Mouse (Mus musculus) lung, embryonic 16.5 days (tissue): ENCODE data around the gene Dusp28. TPM values are rescaled to one million over a fixed set of nuclear protein-coding genes. Genes with fewer than 3 reads are reported as not detected.

Experiments
- ATAC-seq: fragments of 200-750 bp; cut with Nextera tagmentation; 2 replicates; pipeline ENCODE4 v1.8.0; 2017; ENCODE audit warnings: low read depth, mild to moderate bottlenecking, moderate library complexity
- H3K27ac ChIP-seq: fragments of 300-500 bp; sonication (generic); 2 replicates; pipeline ENCODE4 v1.5.1; 2014; ENCODE audit warnings: mild to moderate bottlenecking, control low read depth, low read length
- H3K27me3 ChIP-seq: fragments of 300-500 bp; sonication (generic); 2 replicates; pipeline ENCODE4 v1.6.1; 2014; ENCODE audit warnings: low read depth, low read length, mixed read lengths; ENCODE audit not compliant: control insufficient read depth, insufficient read depth
- H3K36me3 ChIP-seq: fragments of 300-500 bp; sonication (generic); 2 replicates; pipeline ENCODE4 v1.6.1; 2014; ENCODE audit warnings: low read length; ENCODE audit not compliant: control insufficient read depth, insufficient read depth
- H3K4me1 ChIP-seq: fragments of 300-500 bp; sonication (generic); replicated peaks from 2 replicates; pipeline ENCODE4 v1.6.1; 2014; ENCODE audit warnings: low read length, mixed read lengths; ENCODE audit not compliant: control insufficient read depth, insufficient read depth
- H3K4me2 ChIP-seq: fragments of 300-500 bp; sonication (generic); 2 replicates; pipeline ENCODE4 v1.6.1; 2014; ENCODE audit warnings: low read depth, low read length, control low read depth
- H3K4me3 ChIP-seq: fragments of 300-500 bp; sonication (generic); 2 replicates; pipeline ENCODE4 v1.5.1; 2014; ENCODE audit warnings: mild to moderate bottlenecking, low read length, control low read depth
- H3K9ac ChIP-seq: fragments of 300-500 bp; sonication (generic); 2 replicates; pipeline ENCODE4 v1.6.1; 2014; ENCODE audit warnings: low read length, control low read depth
- H3K9me3 ChIP-seq: fragments of 300-500 bp; sonication (generic); 2 replicates; pipeline ENCODE4 v1.6.1; 2016; ENCODE audit warnings: low read length; ENCODE audit not compliant: control insufficient read depth
- WGBS: fragments of 180-500 bp; shearing (Covaris S2); extraction: QIAGEN DNeasy Blood & Tissue Kit; methylation state at CpG from one replicate; pipeline ENCODE4 v1.1.7; 2014; 5-methylcytosine and 5-hydroxymethylcytosine counted together
- polyA plus RNA-seq: library from polyadenylated mRNA; unstranded; fragments of >200 nt; fragmentation: Nextera tagmentation; extraction: Ambion mirVana; gene quantifications from 2 replicates; pipeline ENCODE4 v1.2.1, GENCODE M21; 2015

Gene Dusp28
- 9.8 and 11.5 TPM in 2 replicates for polyA plus RNA-seq

DNA sequence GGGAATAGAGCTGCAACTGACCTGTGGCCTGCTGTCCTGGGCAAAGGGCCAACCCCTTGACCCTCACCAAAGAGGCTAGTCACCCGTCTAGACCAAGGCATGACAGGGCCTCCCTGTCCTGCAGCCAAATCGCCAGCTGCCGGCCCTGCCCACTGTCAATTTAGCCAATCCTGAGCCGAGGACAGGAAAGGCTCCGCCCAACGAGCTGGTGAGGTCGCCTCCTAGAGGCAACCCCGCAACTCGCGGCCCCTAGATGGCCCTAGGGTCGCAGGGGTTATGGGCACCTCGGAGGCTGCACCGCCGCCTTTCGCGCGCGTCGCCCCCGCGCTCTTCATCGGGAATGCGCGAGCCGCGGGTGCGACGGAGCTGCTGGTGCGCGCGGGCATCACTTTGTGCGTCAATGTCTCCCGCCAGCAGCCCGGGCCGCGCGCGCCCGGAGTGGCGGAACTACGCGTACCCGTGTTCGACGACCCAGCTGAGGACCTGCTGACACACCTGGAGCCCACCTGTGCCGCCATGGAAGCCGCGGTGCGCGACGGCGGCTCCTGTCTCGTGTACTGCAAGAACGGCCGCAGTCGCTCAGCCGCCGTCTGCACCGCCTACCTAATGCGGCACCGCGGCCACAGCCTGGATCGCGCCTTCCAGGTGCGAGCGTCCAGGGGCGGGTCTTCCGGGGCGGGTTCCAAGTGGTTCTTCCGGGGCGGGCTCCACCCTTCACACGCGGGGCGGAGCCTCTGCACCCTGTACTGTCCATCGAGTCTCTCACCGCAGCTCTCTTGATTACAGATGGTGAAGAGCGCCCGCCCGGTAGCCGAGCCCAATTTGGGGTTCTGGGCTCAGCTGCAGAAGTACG, at the start of gene Dusp28:
Gene Dusp28, plus strand, starts transcription at position 203 of the 853 bp plus-strand sequence.
- H3K36me3 ChIP-seq = no peaks in the 10 kb centered on the region
- H3K27me3 ChIP-seq = no peaks in the 10 kb centered on the region; the same call in 1 of the 2 replicates
- under 1% methylated on average over 66 of the region's 81 CpGs for WGBS
- H3K4me1 ChIP-seq = peaks cover 28% of the 10 kb centered on the region
- peak within 1 kb of the TSS; percentile 82 for H3K4me3 ChIP-seq
- H3K9ac ChIP-seq = peak within 1 kb of the TSS; percentile 83
- peak within 1 kb of the TSS; percentile 93 for H3K27ac ChIP-seq
- peak; percentile 89 for ATAC-seq
- H3K4me2 ChIP-seq = peak within 1 kb of the TSS; percentile 87
- H3K9me3 ChIP-seq = no peaks in the 10 kb centered on the region

GRCm38 (mm10) chr1:92861503-92861902, 45.3 kb upstream of the Dusp28 start:
- Histone ChIP-seq H3K9me3 (no peaks in the 10 kb centered on the region), H3K36me3 (peaks cover 8% of the 10 kb centered on the region), H3K9ac (no peak overlapping the region), H3K4me1 (no peaks in the 10 kb centered on the region), H3K27me3 (no peaks in the 10 kb centered on the region), H3K4me2 (no peak overlapping the region), H3K27ac (no peak overlapping the region), H3K4me3 (no peak overlapping the region)
- WGBS = 60% methylated on average over 6 of the region's 6 CpGs
- no peak for ATAC-seq

GRCm38 (mm10) chr1:92863268-92863667, 43.5 kb upstream of the Dusp28 start:
- 68% methylated on average over 4 of the region's 4 CpGs for WGBS
- Histone ChIP-seq H3K4me2 (no peak overlapping the region), H3K4me1 (no peaks in the 10 kb centered on the region), H3K27ac (no peak overlapping the region), H3K9me3 (no peaks in the 10 kb centered on the region), H3K27me3 (no peaks in the 10 kb centered on the region), H3K4me3 (no peak overlapping the region), H3K36me3 (peaks cover 4% of the 10 kb centered on the region; the same call in 1 of the 2 replicates), H3K9ac (no peak overlapping the region)
- no peak for ATAC-seq

DNA sequence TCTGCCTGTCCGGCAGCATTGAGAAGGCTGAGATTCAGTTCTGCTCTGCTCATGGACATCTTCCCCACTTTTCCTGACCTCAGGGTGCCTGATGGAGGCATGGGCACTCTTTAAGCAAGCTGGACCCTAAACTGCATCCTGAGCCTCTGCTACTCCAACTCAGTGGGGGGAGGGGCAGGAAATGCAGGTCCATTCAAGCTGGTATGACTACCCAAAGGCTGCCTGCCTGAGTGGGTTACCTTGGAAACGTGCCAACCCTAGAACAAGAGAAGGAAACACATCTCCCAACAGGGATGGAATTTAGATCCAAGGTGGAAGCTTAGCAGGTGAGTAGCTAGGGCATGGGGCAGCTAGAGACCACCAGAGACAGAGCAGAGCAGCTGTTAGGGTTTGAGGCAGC, 40.6 kb upstream of the Dusp28 start:
- Histone ChIP-seq H3K27me3 (no peaks in the 10 kb centered on the region), H3K27ac (no peak overlapping the region), H3K9ac (no peak overlapping the region), H3K4me2 (no peak overlapping the region), H3K4me3 (no peak overlapping the region), H3K9me3 (no peaks in the 10 kb centered on the region), H3K36me3 (no peaks in the 10 kb centered on the region), H3K4me1 (no peaks in the 10 kb centered on the region)
- WGBS = 70% methylated on average over 2 of the region's 2 CpGs
- ATAC-seq = 0 out of 2 replicates have a peak, but pooled peaks have one; percentile 23

- Histone ChIP-seq H3K4me3 (no peak overlapping the region), H3K9ac (no peak overlapping the region), H3K27ac (no peak overlapping the region), H3K4me1 (no peaks in the 10 kb centered on the region), H3K27me3 (no peaks in the 10 kb centered on the region), H3K9me3 (no peaks in the 10 kb centered on the region), H3K36me3 (no peaks in the 10 kb centered on the region), H3K4me2 (no peak overlapping the region)
- no peak for ATAC-seq
- 68% methylated on average over 2 of the region's 2 CpGs for WGBS
Measured at GRCm38 (mm10) chr1:92869985-92870384, 36.8 kb upstream of the Dusp28 start.

GRCm38 (mm10) chr1:92872666-92873065, 34.1 kb upstream of the Dusp28 start:
- no peaks in the 10 kb centered on the region for H3K27me3 ChIP-seq
- no peak overlapping the region for H3K27ac ChIP-seq
- H3K4me3 ChIP-seq = no peak overlapping the region
- no peaks in the 10 kb centered on the region for H3K4me1 ChIP-seq
- no peak overlapping the region for H3K4me2 ChIP-seq
- H3K9ac ChIP-seq = no peak overlapping the region
- H3K36me3 ChIP-seq = no peaks in the 10 kb centered on the region
- no peaks in the 10 kb centered on the region for H3K9me3 ChIP-seq
- no peak for ATAC-seq
- 70% methylated on average over 7 of the region's 7 CpGs for WGBS

DNA sequence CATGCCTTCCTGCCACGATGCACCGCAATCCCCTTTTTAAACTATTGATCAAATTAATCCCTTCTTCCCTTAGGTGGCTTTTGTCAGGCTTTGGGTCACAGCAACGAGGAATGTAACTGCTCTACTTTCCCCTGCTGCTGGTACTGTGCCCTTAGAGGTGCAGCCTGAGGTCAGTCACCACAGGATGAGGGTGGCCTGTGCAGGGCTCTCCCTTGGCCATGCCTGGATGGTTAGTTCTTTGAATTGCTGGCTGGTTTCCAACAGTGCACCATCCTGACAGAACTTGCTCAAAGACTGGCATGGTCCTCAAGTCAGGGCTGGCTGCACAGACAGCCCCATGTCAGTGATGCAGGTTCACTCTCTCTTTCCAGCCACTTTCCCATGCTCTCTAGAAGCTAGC, 32.8 kb upstream of the Dusp28 start:
- ATAC-seq = no peak
- no peaks in the 10 kb centered on the region for H3K9me3 ChIP-seq
- H3K9ac ChIP-seq = no peak overlapping the region
- no peaks in the 10 kb centered on the region for H3K4me1 ChIP-seq
- H3K27ac ChIP-seq = no peak overlapping the region
- H3K4me3 ChIP-seq = no peak overlapping the region
- H3K36me3 ChIP-seq = no peaks in the 10 kb centered on the region
- WGBS = 81% methylated on average over 3 of the region's 3 CpGs
- H3K27me3 ChIP-seq = no peaks in the 10 kb centered on the region
- no peak overlapping the region for H3K4me2 ChIP-seq

DNA sequence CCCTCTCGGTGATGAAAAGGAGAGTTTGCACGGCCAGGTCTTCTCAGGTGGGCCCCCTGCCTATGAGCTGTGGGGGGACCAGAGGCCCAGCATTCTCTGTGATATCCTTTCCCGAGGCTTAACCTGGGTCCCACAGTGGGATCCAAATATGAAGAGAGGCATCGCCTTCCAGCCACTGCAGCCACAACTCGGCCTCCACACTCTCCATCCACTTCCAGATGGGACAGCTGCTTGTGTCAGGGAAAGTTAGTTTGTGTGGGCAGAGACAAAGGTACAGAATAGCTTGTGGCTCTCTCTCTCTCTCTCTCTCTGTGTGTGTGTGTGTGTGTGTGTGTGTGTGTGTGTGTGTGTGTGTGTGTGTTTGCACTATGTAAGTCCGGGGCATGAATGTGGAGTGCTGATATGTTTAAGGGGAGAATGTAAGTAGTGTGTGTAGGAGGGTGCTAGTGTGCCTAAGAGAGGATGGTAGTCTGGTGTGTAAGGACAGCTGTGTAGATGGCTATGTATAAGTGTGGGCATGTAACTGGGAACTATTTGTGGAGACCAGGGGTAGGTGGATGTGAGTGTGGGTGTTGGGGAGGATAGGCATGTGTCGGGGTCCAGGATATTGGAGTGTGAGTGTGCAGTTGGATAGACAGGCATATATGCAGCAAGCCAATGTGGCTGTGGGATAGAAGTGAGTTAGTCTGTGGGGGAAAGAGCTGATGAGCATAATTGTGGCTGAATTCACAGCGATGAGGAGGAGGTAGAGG, 31.2 kb upstream of the Dusp28 start:
- Histone ChIP-seq H3K9ac (no peak overlapping the region), H3K4me2 (no peak overlapping the region), H3K27me3 (no peaks in the 10 kb centered on the region), H3K4me1 (no peaks in the 10 kb centered on the region), H3K4me3 (no peak overlapping the region), H3K36me3 (no peaks in the 10 kb centered on the region), H3K27ac (no peak overlapping the region), H3K9me3 (no peaks in the 10 kb centered on the region)
- ATAC-seq = no peak
- 74% methylated on average over 8 of the region's 8 CpGs for WGBS

GRCm38 (mm10) chr1:92877431-92877978, 29.3 kb upstream of the Dusp28 start:
- Histone ChIP-seq H3K4me3 (no peak overlapping the region), H3K27ac (no peak overlapping the region), H3K36me3 (no peaks in the 10 kb centered on the region), H3K4me1 (no peaks in the 10 kb centered on the region), H3K4me2 (no peak overlapping the region), H3K9me3 (no peaks in the 10 kb centered on the region), H3K27me3 (no peaks in the 10 kb centered on the region), H3K9ac (no peak overlapping the region)
- WGBS = 55% methylated on average over 12 of the region's 12 CpGs
- no peak for ATAC-seq
